Mouse (Mus musculus) left cerebral cortex, postnatal 10 days (tissue): ENCODE measurements at regions not wholly inside any gene's neighbourhood (a gene's known extent, or its start where the extent isn't known, plus 50 kb on each side); places are given as distances from the start of the nearest gene placed in this dataset.

ENCODE experiments used
- DNase-seq, 2 experiments: peaks; one replicate each; pipeline ENCODE4 v3.0.0; 2021 to 2022; ENCODE audit warnings: low spot score in 2 of 2, mixed read lengths in 1 of 2; ENCODE audit errors: extremely low spot score in 1 of 2
- intact Hi-C: fragments of 180-260 bp; cut with DNase I; formaldehyde crosslinking; loops from one replicate; pipeline ENCODE4 v1.15.1; 2025

- DNase-seq, result no peak
- intact Hi-C loops, result no loop called here
Observed at GRCm38 (mm10) chr15:31087607-31088006, 136.5 kb upstream of the Dap start.

- intact Hi-C loops, result no loop called here
- DNase-seq, result peak; percentile 80 to 82
Observed at GRCm38 (mm10) chr15:31091916-31092570, 132.1 kb upstream of the Dap start.

- intact Hi-C loops, result no loop called here
- no peak for DNase-seq
Observed at GRCm38 (mm10) chr15:31096206-31096605, 127.9 kb upstream of the Dap start.

GRCm38 (mm10) chr15:31097301-31097700 lies 126.8 kb upstream of the Dap start:
- intact Hi-C loops, result no loop called here

GRCm38 (mm10) chr15:31104743-31105142 lies 119.4 kb upstream of the Dap start:
- intact Hi-C loops, result no loop called here
- no peak for DNase-seq

More at GRCm38 (mm10) chr15:31097301-31097700, 126.8 kb upstream of the Dap start:
- no peak for DNase-seq

GRCm38 (mm10) chr15:31106907-31107306 lies 117.2 kb upstream of the Dap start:
- intact Hi-C loops, result no loop called here
- no peak for DNase-seq

GRCm38 (mm10) chr15:31113216-31113615 lies 110.9 kb upstream of the Dap start:
- intact Hi-C loops, result no loop called here
- no peak for DNase-seq

- DNase-seq, result no peak
- intact Hi-C loops, result no loop called here
Observed at GRCm38 (mm10) chr15:31117338-31117737, 106.8 kb upstream of the Dap start.

GRCm38 (mm10) chr15:31120147-31120546 lies 104.0 kb upstream of the Dap start:
- intact Hi-C loops, result no loop called here
- DNase-seq, result no peak

- no peak for DNase-seq
- intact Hi-C loops, result no loop called here
Observed at GRCm38 (mm10) chr15:31125784-31126183, 98.3 kb upstream of the Dap start.

- intact Hi-C loops, result no loop called here
- no peak for DNase-seq
Observed at GRCm38 (mm10) chr15:31126999-31127398, 97.1 kb upstream of the Dap start.

GRCm38 (mm10) chr15:31134891-31135290 lies 89.2 kb upstream of the Dap start:
- intact Hi-C loops, result no loop called here
- DNase-seq, result peak in 1 of 2 experiments; percentile 44

- no peak for DNase-seq
- intact Hi-C loops, result no loop called here
Observed at GRCm38 (mm10) chr15:31138637-31139036, 85.5 kb upstream of the Dap start.

- DNase-seq, result no peak
- intact Hi-C loops, result no loop called here
Observed at GRCm38 (mm10) chr15:31141750-31142149, 82.4 kb upstream of the Dap start.

GRCm38 (mm10) chr15:31148251-31149145 lies 75.6 kb upstream of the Dap start:
- intact Hi-C loops, result no loop called here
- no peak for DNase-seq

- intact Hi-C loops, result loop anchor here (10.0 kb wide), 1 partner anchor 225 kb away; no protein-coding TSS in a partner anchor
- no peak for DNase-seq
Observed at GRCm38 (mm10) chr15:31149855-31150254, 74.3 kb upstream of the Dap start.

- peak; percentile 74 to 78 for DNase-seq
- intact Hi-C loops, result loop anchor here (10.0 kb wide), 1 partner anchor 226 kb away; no protein-coding TSS in a partner anchor
Observed at GRCm38 (mm10) chr15:31150546-31151471, 73.3 kb upstream of the Dap start.

GRCm38 (mm10) chr15:31155141-31155540 lies 69.0 kb upstream of the Dap start:
- no peak for DNase-seq
- intact Hi-C loops, result loop anchor here (10.0 kb wide), 1 partner anchor 230 kb away; no protein-coding TSS in a partner anchor

- no peak for DNase-seq
- intact Hi-C loops, result no loop called here
Observed at GRCm38 (mm10) chr15:31166543-31167105, 57.5 kb upstream of the Dap start.
